Mouse (Mus musculus) testis, postnatal 10 days (tissue): ENCODE results near the gene Fam111a.

Experiments used
- DNase-seq: peaks from one replicate; pipeline ENCODE4 v3.0.0; 2021; ENCODE audit warnings: low spot score

Gene Fam111a

DNA sequence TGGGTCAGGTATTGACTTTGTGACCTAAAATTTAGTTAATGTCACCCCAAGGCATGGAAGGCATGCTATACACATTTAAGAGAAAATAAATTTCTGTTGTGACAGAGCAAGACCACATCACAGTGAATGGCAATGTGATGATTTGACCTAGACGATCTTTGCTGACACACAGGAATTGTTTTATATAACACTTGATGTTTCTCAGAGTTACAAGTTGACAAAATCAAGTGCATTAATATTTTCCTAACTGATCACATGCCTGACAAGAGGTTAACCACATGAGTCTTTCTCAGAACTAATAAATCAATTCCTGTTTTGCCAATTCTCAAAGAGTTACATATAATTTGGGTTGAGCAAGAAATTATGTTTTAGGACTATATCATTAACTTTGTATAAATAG lies 68.1 kb downstream of the Fam111a start:
- DNase-seq: no peak

DNA sequence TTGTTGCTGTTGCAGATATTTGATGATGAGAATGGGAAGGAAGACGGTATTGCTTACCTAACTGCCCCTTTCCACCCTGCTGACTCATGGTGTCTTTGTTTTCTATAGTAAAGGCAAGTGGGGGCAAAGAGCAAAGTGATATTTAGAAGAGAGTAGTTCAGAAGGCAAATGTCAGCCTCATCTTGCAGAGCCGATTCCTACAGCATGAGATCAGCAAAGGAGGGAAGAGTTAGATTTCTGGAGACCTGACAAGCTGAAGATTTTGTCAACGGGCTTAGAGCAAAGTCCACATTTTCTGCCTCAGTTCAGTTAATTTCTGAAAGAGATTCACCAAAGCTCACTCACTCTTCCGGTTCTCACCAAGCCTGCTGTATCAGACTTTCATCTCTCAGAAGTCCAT lies 87.6 kb downstream of the Fam111a start, which contains the start of gene Glyat:
Glyat (plus strand) TSS at position 133 of the 400 bp plus-strand sequence.
- DNase-seq: no peak

DNA sequence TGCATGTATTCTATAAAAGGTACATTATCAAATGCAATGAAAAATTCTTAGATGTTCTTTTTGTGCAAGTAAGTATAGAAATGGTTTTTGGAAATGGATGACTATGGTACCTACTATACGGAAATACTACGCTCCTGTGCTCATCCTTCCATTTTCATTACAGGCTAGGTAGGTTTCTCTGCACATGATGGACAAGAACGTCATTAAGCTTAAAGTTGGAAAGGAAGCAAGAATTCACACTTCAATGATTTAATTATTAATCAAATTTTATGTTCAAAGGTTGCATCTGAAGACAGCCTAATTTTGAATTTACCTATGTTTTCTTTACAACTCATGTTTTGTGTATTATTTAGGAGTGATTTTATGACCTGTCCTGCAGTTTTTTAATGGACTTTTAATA lies 88.7 kb downstream of the Fam111a start:
- DNase-seq: no peak

DNA sequence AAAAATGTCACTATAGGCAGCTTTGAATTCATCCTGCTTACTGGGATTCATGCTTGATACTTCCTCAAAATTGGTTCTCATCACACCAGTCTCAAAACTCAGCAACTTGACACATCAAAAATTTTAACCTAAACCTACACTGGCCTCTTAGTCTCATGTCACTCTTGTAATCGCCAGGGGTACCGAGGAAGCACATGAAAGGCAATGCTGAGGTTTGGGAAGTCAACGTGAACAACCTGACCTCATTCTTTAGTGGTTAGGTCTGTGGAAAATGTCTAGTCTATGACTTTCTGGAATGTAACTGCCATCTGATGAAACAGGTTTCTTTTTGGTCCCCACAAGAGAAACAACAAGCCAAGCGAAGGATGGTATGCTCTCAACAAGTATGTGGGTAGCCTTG lies 89.4 kb downstream of the Fam111a start:
- no peak for DNase-seq

DNA sequence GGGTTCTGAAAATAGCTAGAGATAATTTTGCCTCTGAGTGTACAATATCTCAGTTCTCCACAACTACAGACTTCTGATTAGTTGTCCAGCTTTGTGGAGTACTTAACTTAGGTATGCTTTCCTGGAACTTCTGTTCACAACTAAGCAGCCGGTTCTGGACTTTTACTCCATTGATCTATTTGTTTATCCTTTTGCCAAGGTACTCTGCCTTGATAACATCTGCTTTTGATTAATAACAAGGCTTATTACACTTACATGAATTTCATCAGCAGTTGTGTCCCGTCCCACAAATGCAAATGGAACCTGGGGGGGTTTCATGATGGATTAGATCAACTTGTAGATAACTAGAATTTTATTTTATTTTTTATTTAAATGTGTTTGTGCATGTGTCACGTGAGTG lies 91.3 kb downstream of the Fam111a start:
- no peak for DNase-seq

DNA sequence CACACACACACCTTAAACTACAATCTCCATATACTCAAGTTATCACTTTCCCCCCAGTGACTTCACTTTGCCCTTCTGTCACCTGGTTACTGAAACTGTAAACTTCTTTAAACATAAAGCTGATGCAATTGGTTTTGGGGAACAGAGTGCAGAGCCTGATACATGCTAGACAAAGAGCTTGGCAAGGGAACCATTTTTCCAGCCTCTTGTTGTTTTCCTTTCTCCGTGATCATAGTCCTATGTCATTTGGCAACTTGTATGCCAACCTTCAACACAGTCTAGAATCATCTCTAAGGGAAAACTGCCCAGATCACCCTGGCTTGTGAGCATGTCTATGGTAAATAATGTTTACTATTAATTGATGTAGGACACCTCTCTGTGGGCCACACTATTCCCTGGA lies 92.5 kb downstream of the Fam111a start:
- no peak for DNase-seq
